Mouse (Mus musculus) hindlimb bud, embryonic 11.5 days (tissue): ENCODE measurements at regions not wholly inside any gene's neighbourhood (a gene's known extent, or its start where the extent isn't known, plus 50 kb on each side); places are given as distances from the start of the nearest gene placed in this dataset.

Experiments used
- DNase-seq: peaks from one replicate; pipeline ENCODE4 v3.0.0-alpha.2; 2012; ENCODE audit warnings: low read depth, low spot score; ENCODE audit errors: extremely low spot score

DNA sequence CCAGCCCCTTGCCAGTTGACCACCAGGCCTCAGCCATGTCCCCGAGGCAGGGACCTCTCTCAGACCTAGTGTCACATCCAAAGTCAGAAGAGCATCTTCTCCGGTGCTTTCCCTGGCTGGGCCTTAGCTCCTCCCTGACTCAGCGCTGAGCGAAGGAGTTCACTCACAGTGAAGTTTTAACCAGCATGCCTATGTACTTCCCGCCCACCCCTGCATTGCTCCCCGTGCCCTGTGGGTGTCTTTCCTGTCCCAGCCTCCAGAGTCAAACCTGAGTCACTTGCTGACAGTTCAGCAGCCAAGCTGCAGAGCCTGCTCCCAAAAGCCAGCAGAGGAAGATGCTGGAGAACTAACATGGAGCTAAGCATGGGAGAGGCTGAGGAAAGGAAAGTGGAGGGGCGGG lies 55.6 kb upstream of the Unc5a start:
- DNase-seq, result no peak

GRCm38 (mm10) chr13:54895981-54896380 lies 53.2 kb upstream of the Unc5a start:
- DNase-seq, result no peak
